Mouse (Mus musculus) heart, embryonic 15.5 days (tissue): Measurements from ENCODE around the gene Csnk1g2. TPM values are rescaled to one million over a fixed set of nuclear protein-coding genes. Genes with fewer than 3 reads are reported as not detected.

Experiments used
- ATAC-seq: fragments of 200-750 bp; cut with Nextera tagmentation; replicated peaks from 2 replicates; pipeline ENCODE4 v1.8.0; 2017; ENCODE audit warnings: low read depth, moderate TSS enrichment; ENCODE audit not compliant: insufficient number of reproducible peaks, insufficient read depth, low FRiP score
- H3K27ac ChIP-seq: fragments of 300-500 bp; sonication (generic); 2 replicates; pipeline ENCODE4 v1.5.1; 2015; ENCODE audit warnings: mild to moderate bottlenecking, inconsistent platforms
- H3K27me3 ChIP-seq: fragments of 300-500 bp; sonication (generic); 2 replicates; pipeline ENCODE4 v1.6.1; 2015; ENCODE audit warnings: inconsistent platforms
- H3K36me3 ChIP-seq: fragments of 300-500 bp; sonication (generic); 2 replicates; pipeline ENCODE4 v1.6.1; 2015; ENCODE audit warnings: mild to moderate bottlenecking, inconsistent platforms
- H3K4me1 ChIP-seq: fragments of 300-500 bp; sonication (generic); replicated peaks from 2 replicates; pipeline ENCODE4 v1.6.1; 2015; ENCODE audit warnings: inconsistent platforms
- H3K4me2 ChIP-seq: fragments of 300-500 bp; sonication (generic); 2 replicates; pipeline ENCODE4 v1.6.1; 2015; ENCODE audit warnings: inconsistent platforms, mild to moderate bottlenecking, moderate library complexity
- H3K4me3 ChIP-seq: fragments of 300-500 bp; sonication (generic); 2 replicates; pipeline ENCODE4 v1.5.1; 2015; ENCODE audit warnings: mild to moderate bottlenecking, inconsistent platforms
- H3K9ac ChIP-seq: fragments of 300-500 bp; sonication (generic); 2 replicates; pipeline ENCODE4 v1.6.1; 2015; ENCODE audit warnings: mild to moderate bottlenecking, inconsistent platforms
- H3K9me3 ChIP-seq: fragments of 300-500 bp; sonication (generic); replicated peaks from 2 replicates; pipeline ENCODE4 v1.6.1; 2016; ENCODE audit warnings: inconsistent platforms
- WGBS: fragments of 180-500 bp; shearing (Covaris S2); methylation state at CpG from one replicate; pipeline ENCODE4 v1.1.7; 2015; ENCODE audit warnings: mixed read lengths; 5-methylcytosine and 5-hydroxymethylcytosine counted together
- polyA plus RNA-seq: library from polyadenylated mRNA; unstranded; fragments of >200 nt; fragmentation: Nextera tagmentation; extraction: Ambion mirVana; gene quantifications from 2 replicates; pipeline ENCODE4 v1.2.1, GENCODE M21; 2015

Csnk1g2 gene
- polyA plus RNA-seq, 1 experiment from 2014 or later: 78.2 TPM

- no peaks in the 10 kb centered on the region for H3K27me3 ChIP-seq
- no peak for ATAC-seq
- H3K9ac ChIP-seq: no peak overlapping the region
- H3K36me3 ChIP-seq: peaks cover 56% of the 10 kb centered on the region
- WGBS: 87% methylated on average over 11 of the region's 11 CpGs
- no peak overlapping the region for H3K27ac ChIP-seq
- no peak overlapping the region for H3K4me3 ChIP-seq
- peaks cover 66% of the 10 kb centered on the region for H3K4me1 ChIP-seq
- no peak overlapping the region for H3K4me2 ChIP-seq
- no peaks in the 10 kb centered on the region for H3K9me3 ChIP-seq
Measured at GRCm38 (mm10) chr10:80668614-80669013, 46.0 kb downstream of the Csnk1g2 start.

GRCm38 (mm10) chr10:80669018-80669417 is 46.4 kb downstream of the Csnk1g2 start:
- no peak for ATAC-seq
- Histone ChIP-seq H3K9ac (no peak overlapping the region), H3K4me3 (no peak overlapping the region), H3K27ac (no peak overlapping the region), H3K4me2 (no peak overlapping the region), H3K9me3 (no peaks in the 10 kb centered on the region), H3K36me3 (peaks cover 56% of the 10 kb centered on the region), H3K27me3 (no peaks in the 10 kb centered on the region), H3K4me1 (peaks cover 66% of the 10 kb centered on the region)
- 86% methylated on average over 12 of the region's 12 CpGs for WGBS

- Histone ChIP-seq H3K27me3 (no peaks in the 10 kb centered on the region), H3K4me3 (no peak overlapping the region), H3K9me3 (no peaks in the 10 kb centered on the region), H3K4me2 (no peak overlapping the region), H3K27ac (no peak overlapping the region), H3K9ac (no peak overlapping the region; the same call in 1 of the 2 replicates), H3K4me1 (peaks cover 66% of the 10 kb centered on the region), H3K36me3 (peaks cover 56% of the 10 kb centered on the region)
- ATAC-seq: no peak
- 91% methylated on average over 7 of the region's 7 CpGs for WGBS
Measured at GRCm38 (mm10) chr10:80669737-80670485, 47.3 kb downstream of the Csnk1g2 start.

DNA sequence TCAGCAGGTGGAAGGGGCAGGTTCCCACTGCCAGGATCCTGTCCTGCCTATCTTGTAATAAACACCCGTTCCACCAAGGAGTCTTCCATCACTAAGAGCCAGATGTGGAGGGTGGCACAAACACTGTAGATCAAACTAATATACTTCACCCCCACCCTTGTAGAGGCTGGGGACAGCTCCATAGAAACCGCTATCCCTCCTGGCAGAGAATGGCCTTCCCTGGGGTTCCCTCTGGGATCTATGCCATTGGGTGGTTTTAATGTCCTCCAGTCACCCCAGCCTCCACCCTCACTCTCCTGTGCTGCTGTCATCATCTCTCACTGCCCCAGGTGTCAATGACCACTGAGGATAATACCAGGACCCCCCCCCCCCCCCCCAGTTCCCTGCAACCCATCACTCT is 47.9 kb downstream of the Csnk1g2 start:
- Histone ChIP-seq H3K4me1 (peaks cover 66% of the 10 kb centered on the region), H3K27me3 (no peaks in the 10 kb centered on the region), H3K4me2 (no peak overlapping the region), H3K27ac (no peak overlapping the region), H3K9ac (no peak overlapping the region), H3K9me3 (no peaks in the 10 kb centered on the region), H3K36me3 (peaks cover 56% of the 10 kb centered on the region), H3K4me3 (no peak overlapping the region)
- no peak for ATAC-seq
- 85% methylated on average over 2 of the region's 2 CpGs for WGBS

DNA sequence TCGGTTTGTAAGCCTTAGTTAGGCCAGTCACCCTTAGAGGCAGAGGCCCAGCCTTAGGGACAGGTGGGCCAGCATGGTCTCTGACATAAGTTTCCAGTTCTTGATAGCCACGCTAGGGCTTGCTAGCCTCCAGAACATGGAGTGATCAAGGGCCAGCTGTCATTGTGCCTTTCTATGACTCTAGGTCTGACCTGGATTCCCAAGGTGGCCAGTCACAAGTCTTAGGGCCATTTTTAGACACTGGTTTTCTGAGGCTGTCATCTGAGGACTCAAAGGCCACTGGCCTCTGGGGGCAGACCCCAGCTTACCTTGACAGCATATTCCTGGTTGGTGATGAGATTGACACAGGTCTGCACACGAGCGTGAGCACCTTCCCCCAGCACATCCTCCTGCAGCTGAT is 48.6 kb downstream of the Csnk1g2 start:
- Histone ChIP-seq H3K4me2 (no peak overlapping the region), H3K9me3 (no peaks in the 10 kb centered on the region), H3K9ac (no peak overlapping the region), H3K27ac (no peak overlapping the region), H3K4me3 (no peak overlapping the region), H3K27me3 (no peaks in the 10 kb centered on the region), H3K4me1 (peaks cover 58% of the 10 kb centered on the region), H3K36me3 (peaks cover 54% of the 10 kb centered on the region)
- 84% methylated on average over 4 of the region's 4 CpGs for WGBS
- ATAC-seq: no peak

GRCm38 (mm10) chr10:80671936-80672690 is 49.5 kb downstream of the Csnk1g2 start:
- Histone ChIP-seq H3K4me2 (no peak overlapping the region), H3K4me3 (no peak overlapping the region), H3K4me1 (peaks cover 58% of the 10 kb centered on the region), H3K9me3 (no peaks in the 10 kb centered on the region), H3K27ac (no peak overlapping the region), H3K27me3 (no peaks in the 10 kb centered on the region), H3K9ac (no peak overlapping the region), H3K36me3 (peaks cover 46% of the 10 kb centered on the region)
- no peak for ATAC-seq
- 81% methylated on average over 11 of the region's 11 CpGs for WGBS

DNA sequence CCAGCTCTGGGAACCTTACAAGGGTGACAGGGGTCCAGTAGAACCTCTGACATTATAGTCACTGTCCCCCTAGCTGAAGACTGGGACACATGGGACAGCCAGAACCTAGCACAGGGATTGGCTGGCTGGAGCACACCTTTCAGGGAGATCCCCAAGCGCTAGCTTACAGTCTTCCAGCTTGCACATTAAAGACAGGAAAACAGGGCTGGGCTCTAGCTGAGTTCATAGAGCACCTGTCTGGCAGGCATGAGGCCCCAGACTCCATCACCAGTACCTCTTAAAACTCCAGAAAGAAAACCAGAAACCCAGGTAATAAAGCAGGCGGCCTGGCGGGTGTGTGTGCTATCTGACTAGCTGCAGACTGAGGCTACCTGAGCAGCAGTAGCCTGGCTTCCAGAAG is 51.1 kb downstream of the Csnk1g2 start:
- ATAC-seq: no peak
- Histone ChIP-seq H3K4me1 (peaks cover 74% of the 10 kb centered on the region), H3K9ac (peak overlapping the region; percentile 97), H3K4me3 (peak overlapping the region; percentile 96), H3K36me3 (peaks cover 30% of the 10 kb centered on the region), H3K9me3 (no peaks in the 10 kb centered on the region), H3K27me3 (no peaks in the 10 kb centered on the region), H3K27ac (peak overlapping the region; percentile 97), H3K4me2 (peak overlapping the region; percentile 74)
- WGBS: 85% methylated on average over 3 of the region's 3 CpGs

DNA sequence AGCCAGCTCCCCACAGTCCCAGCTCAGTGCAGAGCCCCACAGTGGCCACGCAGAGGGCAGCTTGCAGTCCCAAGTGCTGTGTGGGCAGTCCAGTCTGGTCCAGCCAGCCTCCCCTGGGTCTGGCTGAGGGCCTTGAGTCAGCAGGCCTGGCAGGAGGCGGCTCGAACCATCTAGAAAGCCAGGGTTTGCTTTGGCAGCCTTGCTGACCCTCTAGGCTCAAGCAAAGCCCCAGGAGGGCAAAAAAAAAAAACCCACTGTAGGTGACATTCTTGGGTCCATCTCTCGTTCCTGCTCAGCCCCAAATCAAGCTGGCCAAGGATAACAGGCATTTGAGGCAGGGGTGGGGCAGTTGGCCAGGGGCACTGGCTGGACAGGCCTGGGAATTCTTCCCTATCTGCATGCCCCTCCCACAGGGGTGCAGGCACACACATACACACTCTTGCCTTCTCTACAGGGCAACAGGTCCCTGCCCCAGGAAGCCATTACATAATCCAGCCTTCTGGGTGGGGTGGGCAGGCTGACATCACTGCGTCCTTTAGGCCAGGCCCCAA is 51.6 kb downstream of the Csnk1g2 start:
- ATAC-seq: no peak
- peaks cover 25% of the 10 kb centered on the region for H3K36me3 ChIP-seq
- no peaks in the 10 kb centered on the region for H3K9me3 ChIP-seq
- peak overlapping the region; percentile 97 for H3K9ac ChIP-seq
- H3K4me3 ChIP-seq: peak overlapping the region; percentile 96
- H3K27ac ChIP-seq: peak overlapping the region; percentile 97
- H3K4me1 ChIP-seq: peaks cover 79% of the 10 kb centered on the region
- 34% methylated on average over 5 of the region's 5 CpGs for WGBS
- no peaks in the 10 kb centered on the region for H3K27me3 ChIP-seq
- peak overlapping the region; percentile 74 for H3K4me2 ChIP-seq

DNA sequence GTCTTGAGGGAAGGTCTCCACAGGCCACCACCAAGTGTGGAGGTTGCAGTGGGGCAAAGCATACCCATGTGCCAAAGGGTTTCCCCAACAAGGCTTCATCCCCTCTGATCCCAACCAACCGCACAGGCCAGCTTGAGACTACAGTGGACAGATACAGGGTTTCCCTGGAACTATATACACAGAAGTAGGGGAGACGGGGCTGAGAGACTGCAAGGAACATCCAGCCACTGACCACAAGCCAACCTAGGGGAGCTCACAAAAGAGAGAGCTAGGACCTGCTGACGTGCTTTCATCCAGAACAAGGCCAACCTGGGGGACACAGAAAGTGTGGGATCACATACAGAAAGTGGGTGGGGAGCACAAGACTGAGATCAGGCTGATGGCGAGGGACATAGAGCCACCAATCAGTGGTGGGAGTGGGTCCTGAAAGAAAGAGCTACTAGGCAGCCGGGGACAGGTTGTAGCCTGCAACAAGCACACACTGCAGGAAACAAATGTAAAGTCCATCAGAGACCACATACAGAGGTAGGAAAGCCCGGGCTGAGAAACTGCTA is 52.3 kb downstream of the Csnk1g2 start:
- Histone ChIP-seq H3K27ac (peak overlapping the region; percentile 97), H3K4me3 (peak overlapping the region; percentile 96), H3K9me3 (no peaks in the 10 kb centered on the region), H3K36me3 (peaks cover 18% of the 10 kb centered on the region), H3K4me2 (peak overlapping the region; percentile 74), H3K9ac (peak overlapping the region; percentile 97), H3K27me3 (no peaks in the 10 kb centered on the region), H3K4me1 (peaks cover 79% of the 10 kb centered on the region)
- 13% methylated on average over 6 of the region's 6 CpGs for WGBS
- ATAC-seq: no peak

DNA sequence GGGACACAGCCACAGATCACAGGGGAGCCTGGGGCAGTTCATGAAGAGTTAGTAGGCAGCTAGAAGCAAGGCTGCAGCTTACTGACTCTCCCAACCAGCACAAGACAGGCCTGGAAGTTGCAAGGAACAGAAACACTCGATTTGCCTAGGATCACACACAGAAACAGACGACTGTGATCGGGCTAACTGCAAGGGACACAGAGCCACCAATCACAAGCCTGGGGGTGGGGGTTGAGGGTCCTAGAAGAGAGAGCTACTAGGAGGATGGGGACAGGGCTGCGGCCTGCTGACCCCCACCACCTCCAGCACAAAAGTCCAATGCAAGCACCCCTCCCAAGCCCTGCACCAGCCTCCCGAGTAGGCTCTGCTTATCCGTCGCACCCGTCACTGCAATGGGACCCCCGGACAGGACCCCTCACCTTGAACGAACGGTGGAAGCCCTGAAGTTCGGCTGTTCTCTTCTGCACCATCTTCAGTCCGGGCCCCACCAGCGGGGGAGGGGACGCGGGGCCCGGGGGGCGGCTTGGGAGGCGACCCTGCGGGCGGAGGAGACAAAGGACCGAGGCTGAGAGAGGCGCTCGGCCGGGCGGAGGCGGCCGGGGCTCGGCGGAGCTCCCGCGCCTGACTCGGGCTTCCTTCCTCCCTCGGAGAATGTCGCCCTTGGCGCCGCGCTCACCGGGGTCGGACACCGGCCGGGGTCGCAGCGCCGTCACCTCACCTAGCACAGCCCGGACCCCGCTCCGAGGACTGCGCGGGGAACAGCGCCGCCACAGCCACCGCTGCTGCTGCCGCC is 53.0 kb downstream of the Csnk1g2 start:
- Histone ChIP-seq H3K4me1 (peaks cover 77% of the 10 kb centered on the region), H3K4me2 (peak overlapping the region; percentile 74), H3K4me3 (peak overlapping the region; percentile 96), H3K27me3 (no peaks in the 10 kb centered on the region), H3K9me3 (no peaks in the 10 kb centered on the region), H3K9ac (peak overlapping the region; percentile 97), H3K27ac (peak overlapping the region; percentile 97), H3K36me3 (peaks cover 11% of the 10 kb centered on the region)
- peak; percentile 0; the same call in 1 of the 2 replicates for ATAC-seq
- under 1% methylated on average over 48 of the region's 54 CpGs for WGBS
